Mouse (Mus musculus): ENCODE measurements around the gene Lrrc1. TPM values are rescaled to one million over a fixed set of nuclear protein-coding genes. Genes with fewer than 3 reads are reported as not detected.

Lrrc1 gene
- total RNA-seq, 2 experiments from 2014 or later: 5.5 to 5.8 TPM

- no peak for DNase-seq (ENCODE audit: low spot score in 2 of 2)
- intact Hi-C loops (cut with DNase I): no loop called here
Observed at GRCm38 (mm10) chr9:77546010-77546409, 1.3 kb upstream of the Lrrc1 start.

DNA sequence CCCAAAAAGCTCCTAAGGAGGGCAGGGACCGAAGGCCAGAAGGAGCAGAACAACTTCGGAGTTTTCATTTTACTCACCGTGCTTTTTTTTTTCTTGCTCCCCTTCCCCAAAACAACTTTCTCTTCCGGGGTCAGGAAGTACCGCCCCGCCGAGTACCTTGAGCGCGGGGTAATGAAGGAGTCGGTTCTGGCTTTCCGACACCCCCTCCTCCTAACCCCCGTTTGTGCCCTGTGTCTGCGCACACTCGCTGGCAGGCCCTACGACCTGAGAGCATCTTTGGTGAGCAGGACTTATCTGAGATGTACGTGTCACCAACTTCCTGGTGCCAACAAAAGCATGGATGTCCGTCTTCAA is 375 bp upstream of the Lrrc1 start:
- no peak for DNase-seq (ENCODE audit: low spot score in 2 of 2)
- intact Hi-C loops (cut with DNase I): no loop called here

- intact Hi-C loops (cut with DNase I): no loop called here
- no peak for DNase-seq (ENCODE audit: low spot score in 2 of 2)
Observed at GRCm38 (mm10) chr9:77543351-77544321, 1.0 kb downstream of the Lrrc1 start.

DNA sequence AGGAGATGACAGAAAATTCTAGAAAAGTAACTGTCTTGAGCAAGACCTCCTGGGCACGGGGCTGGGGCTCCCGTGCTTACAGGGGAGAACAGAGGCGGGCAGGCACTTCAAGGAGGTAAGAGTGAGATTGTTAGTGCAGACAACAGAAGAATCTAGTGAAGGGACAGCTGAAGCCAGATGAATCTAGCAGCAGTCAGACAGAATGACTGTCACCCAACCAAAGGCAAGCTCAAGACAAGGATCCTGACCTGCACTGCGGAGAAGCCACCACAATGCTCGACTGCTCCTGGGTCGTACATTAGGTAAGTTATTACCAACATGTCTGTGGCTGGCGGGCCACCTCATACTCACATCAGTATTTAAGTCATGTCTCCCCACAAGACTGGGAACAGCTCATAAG is 3.1 kb downstream of the Lrrc1 start:
- DNase-seq (ENCODE audit: low spot score in 2 of 2): no peak
- intact Hi-C loops (cut with DNase I): no loop called here

GRCm38 (mm10) chr9:77539232-77539631 is 5.4 kb downstream of the Lrrc1 start:
- intact Hi-C loops (cut with DNase I): no loop called here
- DNase-seq (ENCODE audit: low spot score in 2 of 2): no peak

GRCm38 (mm10) chr9:77537357-77537756 is 7.3 kb downstream of the Lrrc1 start:
- no peak for DNase-seq (ENCODE audit: low spot score in 2 of 2)
- intact Hi-C loops (cut with DNase I): no loop called here

GRCm38 (mm10) chr9:77536832-77537231 is 7.8 kb downstream of the Lrrc1 start:
- intact Hi-C loops (cut with DNase I): no loop called here
- no peak for DNase-seq (ENCODE audit: low spot score in 2 of 2)

DNA sequence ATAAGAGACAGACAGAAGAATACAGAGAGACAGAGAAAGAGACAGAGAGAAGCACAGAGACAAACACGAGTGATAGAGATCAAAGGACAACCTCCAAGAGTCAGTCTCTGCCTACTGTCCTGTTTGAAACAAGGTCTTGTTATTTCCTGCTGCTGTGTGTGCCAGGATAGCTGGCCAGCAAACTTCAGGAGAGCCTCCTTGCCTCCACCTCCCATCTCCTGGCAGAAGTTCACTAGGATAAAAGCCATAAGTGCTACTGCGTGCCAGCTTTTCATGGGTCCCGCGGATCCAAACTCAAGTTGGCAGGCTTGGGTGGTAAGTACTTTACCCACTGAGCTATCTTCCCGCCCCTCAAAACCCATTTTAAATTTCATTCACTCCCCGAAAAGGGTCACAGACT is 8.4 kb downstream of the Lrrc1 start:
- no peak for DNase-seq (ENCODE audit: low spot score in 2 of 2)

GRCm38 (mm10) chr9:77535021-77535744 is 9.5 kb downstream of the Lrrc1 start:
- no peak for DNase-seq (ENCODE audit: low spot score in 2 of 2)
- intact Hi-C loops (cut with DNase I): no loop called here

More for the DNA sequence above, 8.4 kb downstream of the Lrrc1 start:
- intact Hi-C loops (cut with DNase I): no loop called here

GRCm38 (mm10) chr9:77528379-77529041 is 16.2 kb downstream of the Lrrc1 start:
- no peak for DNase-seq (ENCODE audit: low spot score in 2 of 2)
- intact Hi-C loops (cut with DNase I): no loop called here

DNA sequence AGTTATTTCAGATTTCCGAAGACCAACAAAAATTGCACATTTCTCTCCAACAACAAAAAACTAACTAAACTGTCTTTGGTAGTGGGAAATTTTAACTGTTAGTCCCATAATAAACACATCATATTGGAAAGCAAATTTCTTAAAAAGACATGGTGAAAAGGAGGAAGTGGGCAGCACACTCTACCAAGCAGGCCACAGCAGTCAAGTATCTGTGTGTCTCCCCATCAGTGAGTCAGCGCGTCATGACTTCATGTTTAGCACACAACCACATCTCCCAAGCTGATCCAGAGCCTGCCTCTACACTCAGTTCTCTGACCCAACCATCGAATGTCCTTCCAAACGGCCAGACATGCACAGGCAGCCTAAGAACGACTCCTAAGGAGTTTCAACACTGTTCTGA is 17.5 kb downstream of the Lrrc1 start:
- intact Hi-C loops (cut with DNase I): no loop called here
- no peak for DNase-seq (ENCODE audit: low spot score in 2 of 2)

GRCm38 (mm10) chr9:77526715-77527114 is 18.0 kb downstream of the Lrrc1 start:
- no peak for DNase-seq (ENCODE audit: low spot score in 2 of 2)
- intact Hi-C loops (cut with DNase I): no loop called here

DNA sequence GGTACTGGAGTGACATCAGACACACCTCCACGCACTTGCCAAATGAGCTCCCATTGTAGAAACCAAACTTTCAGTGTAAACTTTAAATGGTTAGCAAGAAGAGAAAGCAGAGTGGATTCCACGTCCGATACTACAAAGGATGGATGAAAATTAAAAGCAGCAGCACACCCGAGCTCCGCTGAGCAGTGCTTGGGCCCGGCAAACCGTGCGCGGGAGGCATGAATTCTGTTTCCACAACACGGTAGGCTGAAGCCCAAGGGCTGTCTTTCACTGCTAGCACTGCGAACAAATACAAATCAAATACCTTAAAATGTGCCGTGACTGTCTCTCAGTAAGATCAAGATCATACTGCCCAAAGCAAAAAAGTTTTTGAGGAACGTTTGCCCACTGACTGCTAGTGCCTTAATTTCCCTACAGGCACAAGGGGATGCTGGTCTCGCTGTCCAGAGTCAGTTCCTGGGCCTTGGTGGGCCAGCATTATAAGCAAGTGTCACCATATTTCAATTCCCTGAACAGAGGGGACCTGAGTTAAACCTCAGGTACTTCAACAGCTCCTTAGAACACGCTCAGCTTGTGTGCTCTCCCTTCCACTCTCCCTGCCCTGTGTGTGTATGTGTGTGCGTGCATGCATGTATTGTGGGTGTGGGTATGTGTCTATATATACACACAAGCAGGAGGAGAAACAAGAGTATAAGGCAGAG is 18.9 kb downstream of the Lrrc1 start:
- no peak for DNase-seq (ENCODE audit: low spot score in 2 of 2)
- intact Hi-C loops (cut with DNase I): no loop called here

- no peak for DNase-seq (ENCODE audit: low spot score in 2 of 2)
- intact Hi-C loops (cut with DNase I): no loop called here
Observed at GRCm38 (mm10) chr9:77523793-77524192, 20.9 kb downstream of the Lrrc1 start.

- DNase-seq (ENCODE audit: low spot score in 2 of 2): no peak
- intact Hi-C loops (cut with DNase I): no loop called here
Observed at GRCm38 (mm10) chr9:77522476-77522875, 22.2 kb downstream of the Lrrc1 start.

- no peak for DNase-seq (ENCODE audit: low spot score in 2 of 2)
- intact Hi-C loops (cut with DNase I): no loop called here
Observed at GRCm38 (mm10) chr9:77519198-77519597, 25.5 kb downstream of the Lrrc1 start.

GRCm38 (mm10) chr9:77516782-77517364 is 27.8 kb downstream of the Lrrc1 start:
- no peak for DNase-seq (ENCODE audit: low spot score in 2 of 2)
- intact Hi-C loops (cut with DNase I): no loop called here

GRCm38 (mm10) chr9:77513892-77514291 is 30.8 kb downstream of the Lrrc1 start:
- intact Hi-C loops (cut with DNase I): no loop called here
- no peak for DNase-seq (ENCODE audit: low spot score in 2 of 2)

GRCm38 (mm10) chr9:77512220-77512619 is 32.5 kb downstream of the Lrrc1 start:
- DNase-seq (ENCODE audit: low spot score in 2 of 2): no peak
- intact Hi-C loops (cut with DNase I): no loop called here
